ENCODE assay signal across 8 mouse cellular contexts in genomic region chr19:45075323-45076035, GRCm38 (mm10). TPM values are rescaled to one million over a fixed set of nuclear protein-coding genes. Genes with fewer than 3 reads are reported as not detected.
DNase-seq lines count a peak whose midpoint lies in the region; ATAC-seq and TF ChIP-seq lines count a peak whose summit lies in the region.

No protein-coding gene starts in this region.

- peak overlapping the region; percentile 99 for H3K4me2 ChIP-seq in kidney, embryonic 16.5 days (replicated peaks; ENCODE audit: low read depth, low read length)
- H3K4me2 ChIP-seq in neural tube, embryonic 11.5 days (ENCODE audit: low read depth): peak overlapping the region; percentile 95

- no peak for DNase-seq in kidney, adult 11 months
- DNase-seq in NIH3T3 (ENCODE audit: low read depth): peak; percentile 90
- DNase-seq in heart, adult 2 months: peak; percentile 56 to 62
- no peak for DNase-seq in limb, embryonic 10.5 days (ENCODE audit: low spot score)
- DNase-seq in neural tube, embryonic 11.5 days (ENCODE audit: low spot score): no peak
- DNase-seq in layer of hippocampus, postnatal 10 days (ENCODE audit: low spot score in 2 of 2): no peak
- DNase-seq in urinary bladder, postnatal 36 days (ENCODE audit: low spot score in 2 of 2): no peak

- peak overlapping the region; percentile 65 for H3K27ac ChIP-seq in kidney, embryonic 16.5 days (ENCODE audit: low read length)
- H3K27ac ChIP-seq in heart, adult 2 months: peak overlapping the region; percentile 100
- H3K27ac ChIP-seq in limb, embryonic 10.5 days: peak overlapping the region; percentile 92
- H3K27ac ChIP-seq in neural tube, embryonic 11.5 days (ENCODE audit: low read depth, low read length): no peak overlapping the region; the same call in 1 of the 2 replicates

- no peaks in the 10 kb centered on the region for H3K9me3 ChIP-seq in kidney, embryonic 16.5 days (ENCODE audit: low read length)
- H3K9me3 ChIP-seq in limb, embryonic 10.5 days (replicated peaks): no peaks in the 10 kb centered on the region
- no peaks in the 10 kb centered on the region for H3K9me3 ChIP-seq in neural tube, embryonic 11.5 days (ENCODE audit: control insufficient read depth, low read length)

- no peak for TF ChIP-seq POLR2A in heart, adult 2 months (IDR thresholded peaks at IDR 0.05; ENCODE audit: insufficient read depth, low read depth, low read length)

- intact Hi-C loops in heart, adult 2 months (cut with DNase I): loop anchor here (2.0 kb wide), 2 partner anchors 17 to 85 kb away; no protein-coding TSS in a partner anchor

- ATAC-seq in kidney, embryonic 16.5 days (ENCODE audit: low FRiP score, low TSS enrichment): peak; percentile 36
- peak; percentile 29 for ATAC-seq in neural tube, embryonic 11.5 days (ENCODE audit: insufficient read depth, low FRiP score, low TSS enrichment)

- peaks cover 60% of the 10 kb centered on the region for H3K27me3 ChIP-seq in kidney, embryonic 16.5 days (ENCODE audit: insufficient read depth, low read length)
- H3K27me3 ChIP-seq in heart, adult 2 months (ENCODE audit: control insufficient read depth, insufficient read depth, low read length): peaks cover 1% of the 10 kb centered on the region; the same call in 1 of the 2 replicates
- peaks cover 83% of the 10 kb centered on the region for H3K27me3 ChIP-seq in limb, embryonic 10.5 days (ENCODE audit: low read depth, poor library complexity, severe bottlenecking)
- H3K27me3 ChIP-seq in neural tube, embryonic 11.5 days (ENCODE audit: control insufficient read depth, insufficient read depth, low read length): peaks cover 56% of the 10 kb centered on the region

- peak; percentile 22; the same call in 1 of the 2 replicates for TF ChIP-seq CTCF in heart, adult 2 months (IDR thresholded peaks at IDR 0.05)

- peak overlapping the region; percentile 93 for H3K9ac ChIP-seq in kidney, embryonic 16.5 days (replicated peaks; ENCODE audit: low read length)
- H3K9ac ChIP-seq in heart, adult 2 months (ENCODE audit: low read depth, low read length): peak overlapping the region; percentile 57
- H3K9ac ChIP-seq in neural tube, embryonic 11.5 days (ENCODE audit: low read length): peak overlapping the region; percentile 64; the same call in 1 of the 2 replicates

- H3K79me2 ChIP-seq in heart, adult 2 months (replicated peaks; ENCODE audit: control insufficient read depth, insufficient read depth, low read length): no peaks in the 10 kb centered on the region

- under 1% methylated on average over 32 of the region's 32 CpGs for WGBS in kidney, embryonic 16.5 days
- 3% methylated on average over 32 of the region's 32 CpGs for WGBS in heart, adult 2 months
- 2% methylated on average over 32 of the region's 32 CpGs for WGBS in limb, embryonic 10.5 days
- under 1% methylated on average over 32 of the region's 32 CpGs for WGBS in neural tube, embryonic 11.5 days

- no peak for TF ChIP-seq EP300 in heart, adult 2 months (IDR thresholded peaks at IDR 0.05; ENCODE audit: insufficient read depth, low read depth, low read length)

- H3K36me3 ChIP-seq in kidney, embryonic 16.5 days (ENCODE audit: insufficient read depth, low read length): no peaks in the 10 kb centered on the region
- H3K36me3 ChIP-seq in heart, adult 2 months (ENCODE audit: control insufficient read depth, insufficient read depth, low read length): no peaks in the 10 kb centered on the region
- no peaks in the 10 kb centered on the region for H3K36me3 ChIP-seq in limb, embryonic 10.5 days
- no peaks in the 10 kb centered on the region for H3K36me3 ChIP-seq in neural tube, embryonic 11.5 days (ENCODE audit: control insufficient read depth, insufficient read depth, low read length)

- H3K4me3 ChIP-seq in kidney, embryonic 16.5 days (ENCODE audit: low read length): peak overlapping the region; percentile 81
- peak overlapping the region; percentile 61 for H3K4me3 ChIP-seq in heart, adult 2 months
- peak overlapping the region; percentile 71 for H3K4me3 ChIP-seq in limb, embryonic 10.5 days
- peak overlapping the region; percentile 44 for H3K4me3 ChIP-seq in neural tube, embryonic 11.5 days (ENCODE audit: low read depth, low read length)

- peaks cover 43% of the 10 kb centered on the region for H3K4me1 ChIP-seq in kidney, embryonic 16.5 days (ENCODE audit: insufficient read depth, low read length)
- H3K4me1 ChIP-seq in heart, adult 2 months (ENCODE audit: control insufficient read depth, insufficient read depth, low read length): peaks cover 9% of the 10 kb centered on the region
- H3K4me1 ChIP-seq in limb, embryonic 10.5 days: peaks cover 53% of the 10 kb centered on the region
- H3K4me1 ChIP-seq in neural tube, embryonic 11.5 days (ENCODE audit: control insufficient read depth, insufficient read depth, low read length): peaks cover 18% of the 10 kb centered on the region; the same call in 1 of the 2 replicates

RNA-seq across cellular contexts. Expression of gene Kazald1, which starts 0.4 kb away (rescaled TPM):
- 14.6 and 18.4 TPM in 2 replicates for polyA plus RNA-seq in kidney, embryonic 16.5 days (2015; fragmentation: Nextera tagmentation; extraction: Ambion mirVana)
- 1 to 10 TPM; 3.6 to 3.9 TPM for total RNA-seq in heart, adult 2 months (2021)
- 4.2 and 4.6 TPM in 2 replicates for polyA plus RNA-seq in heart, adult 2 months (2012; rRNA removed)
- polyA plus RNA-seq in limb, embryonic 10.5 days (2016; fragmentation: Nextera tagmentation; extraction: Ambion mirVana): 1.0 and 1.5 TPM in 2 replicates
- polyA plus RNA-seq in neural tube, embryonic 11.5 days (2014; fragmentation: Nextera tagmentation; extraction: Ambion mirVana): 0.50 and 0.87 TPM in 2 replicates
- total RNA-seq in layer of hippocampus, postnatal 10 days (2021): 1 to 10 TPM; 1.8 to 2.1 TPM

RNA-seq across cellular contexts. Expression of gene Sfxn3, which starts 28.2 kb away (rescaled TPM):
- 25.6 and 27.4 TPM in 2 replicates for polyA plus RNA-seq in kidney, embryonic 16.5 days (2015; fragmentation: Nextera tagmentation; extraction: Ambion mirVana)
- total RNA-seq in heart, adult 2 months (2021): 10 to 100 TPM; 10.0 to 11.1 TPM
- 15.5 and 18.7 TPM in 2 replicates for polyA plus RNA-seq in heart, adult 2 months (2012; rRNA removed)
- 4.6 and 8.4 TPM in 2 replicates for polyA plus RNA-seq in limb, embryonic 10.5 days (2016; fragmentation: Nextera tagmentation; extraction: Ambion mirVana)
- polyA plus RNA-seq in neural tube, embryonic 11.5 days (2014; fragmentation: Nextera tagmentation; extraction: Ambion mirVana): 23.3 and 24.0 TPM in 2 replicates
- total RNA-seq in layer of hippocampus, postnatal 10 days (2021): 100 to 1,000 TPM; 103 to 124 TPM

RNA-seq across cellular contexts. Expression of gene Pdzd7, which starts 30.0 kb away (rescaled TPM):
- 0.82 and 0.89 TPM in 2 replicates for polyA plus RNA-seq in kidney, embryonic 16.5 days (2015; fragmentation: Nextera tagmentation; extraction: Ambion mirVana)
- under 1 TPM in 1 of 2 experiments, not detected in 1; 0.08 TPM for total RNA-seq in heart, adult 2 months (2021)
- 0.38 and 0.43 TPM in 2 replicates for polyA plus RNA-seq in heart, adult 2 months (2012; rRNA removed)
- polyA plus RNA-seq in limb, embryonic 10.5 days (2016; fragmentation: Nextera tagmentation; extraction: Ambion mirVana): 0.20 and 0.28 TPM in 2 replicates
- 0.57 and 0.81 TPM in 2 replicates for polyA plus RNA-seq in neural tube, embryonic 11.5 days (2014; fragmentation: Nextera tagmentation; extraction: Ambion mirVana)
- total RNA-seq in layer of hippocampus, postnatal 10 days (2021): 1 to 10 TPM; 3.2 to 3.3 TPM

Comparison
In these comparisons a context has a peak if more than half of its experiments do, and no peak if none do; other contexts are left out.
1. DNase-seq: peak in NIH3T3 (single experiment) and heart, adult 2 months (2 of 2); none in kidney, adult 11 months (single experiment), limb, embryonic 10.5 days (single experiment), neural tube, embryonic 11.5 days (single experiment), layer of hippocampus, postnatal 10 days (0 of 2) and urinary bladder, postnatal 36 days (0 of 2).
2. Peak in every context shown above with its lines, with median percentiles within 50 percentile points of each other: H3K4me3 ChIP-seq and H3K9ac ChIP-seq.